Mouse (Mus musculus): ENCODE data around the gene Tas2r143. TPM values are rescaled to one million over a fixed set of nuclear protein-coding genes. Genes with fewer than 3 reads are reported as not detected.

Gene Tas2r143
- polyA plus RNA-seq, 1 experiment from 2014 or later: not detected

DNA sequence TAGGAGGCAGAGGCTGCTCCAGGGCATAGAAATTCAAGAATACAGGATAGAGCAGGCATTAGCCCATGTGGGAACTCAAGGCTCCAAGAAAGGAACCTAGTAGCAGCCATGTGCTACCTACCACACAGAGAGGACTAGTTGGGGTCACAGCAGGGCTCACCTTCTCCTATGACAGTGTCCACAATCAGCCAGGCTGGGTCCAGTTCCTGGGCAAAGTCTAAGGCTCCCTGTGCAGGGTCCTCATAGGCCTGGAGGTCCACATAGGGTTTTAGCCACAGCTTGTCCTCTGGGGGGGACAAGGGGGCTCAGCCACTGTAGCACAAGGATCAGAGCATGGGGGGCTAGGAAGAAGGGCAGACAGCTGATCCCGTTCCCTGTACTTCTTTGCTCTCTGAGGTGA lies 37.5 kb upstream of the Tas2r143 start:
- WGBS: 88% methylated on average over 1 of the region's 1 CpGs
- no peaks in the 10 kb centered on the region for H3K27me3 ChIP-seq (ENCODE audit: control insufficient read depth, insufficient read depth, low read length)
- ATAC-seq (replicated peaks; ENCODE audit: low FRiP score): no peak
- H3K36me3 ChIP-seq (ENCODE audit: control insufficient read depth, insufficient read depth, low read length): peaks cover 2% of the 10 kb centered on the region; the same call in 1 of the 2 replicates
- no peak for DNase-seq (ENCODE audit: low spot score)
- no peaks in the 10 kb centered on the region for H3K9me3 ChIP-seq (ENCODE audit: control insufficient read depth, low read length)
- H3K4me3 ChIP-seq (ENCODE audit: low read depth, low read length): no peak overlapping the region
- H3K9ac ChIP-seq (ENCODE audit: low read length): no peak overlapping the region
- no peak overlapping the region for H3K27ac ChIP-seq (ENCODE audit: low read depth, low read length)
- H3K4me2 ChIP-seq (ENCODE audit: low read depth, low read length, severe bottlenecking): no peak overlapping the region
- no peaks in the 10 kb centered on the region for H3K4me1 ChIP-seq (replicated peaks; ENCODE audit: control insufficient read depth, insufficient read depth, low read length)

DNA sequence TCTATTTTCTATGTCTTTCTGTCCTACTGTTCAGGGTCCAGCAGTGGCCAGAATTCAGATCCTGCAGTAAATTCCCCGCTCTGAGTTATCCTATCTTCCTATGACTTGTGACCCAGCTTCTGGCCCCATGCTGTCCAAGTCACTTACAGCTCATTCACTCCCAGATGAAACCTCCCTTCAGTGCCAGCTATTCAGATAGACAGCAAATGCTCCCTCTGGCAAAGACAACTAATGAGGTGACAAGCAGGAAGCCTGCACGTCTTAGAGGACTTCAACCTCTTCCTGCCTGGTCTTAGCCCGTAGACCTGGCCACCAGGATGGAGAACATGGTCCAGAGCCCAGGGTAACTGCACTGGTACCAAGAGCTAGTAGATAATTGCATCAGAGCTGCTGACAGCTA lies 37.1 kb upstream of the Tas2r143 start:
- 57% methylated on average over 3 of the region's 3 CpGs for WGBS
- H3K27me3 ChIP-seq (ENCODE audit: control insufficient read depth, insufficient read depth, low read length): no peaks in the 10 kb centered on the region
- no peaks in the 10 kb centered on the region for H3K9me3 ChIP-seq (ENCODE audit: control insufficient read depth, low read length)
- no peak overlapping the region for H3K4me3 ChIP-seq (ENCODE audit: low read depth, low read length)
- no peak overlapping the region for H3K27ac ChIP-seq (ENCODE audit: low read depth, low read length)
- no peak overlapping the region for H3K9ac ChIP-seq (ENCODE audit: low read length)
- DNase-seq (ENCODE audit: low spot score) (no peak), ATAC-seq (replicated peaks; ENCODE audit: low FRiP score) (no peak)
- peaks cover under 1% of the 10 kb centered on the region; the same call in 1 of the 2 replicates for H3K36me3 ChIP-seq (ENCODE audit: control insufficient read depth, insufficient read depth, low read length)
- H3K4me2 ChIP-seq (ENCODE audit: low read depth, low read length, severe bottlenecking): no peak overlapping the region
- H3K4me1 ChIP-seq (replicated peaks; ENCODE audit: control insufficient read depth, insufficient read depth, low read length): no peaks in the 10 kb centered on the region

DNA sequence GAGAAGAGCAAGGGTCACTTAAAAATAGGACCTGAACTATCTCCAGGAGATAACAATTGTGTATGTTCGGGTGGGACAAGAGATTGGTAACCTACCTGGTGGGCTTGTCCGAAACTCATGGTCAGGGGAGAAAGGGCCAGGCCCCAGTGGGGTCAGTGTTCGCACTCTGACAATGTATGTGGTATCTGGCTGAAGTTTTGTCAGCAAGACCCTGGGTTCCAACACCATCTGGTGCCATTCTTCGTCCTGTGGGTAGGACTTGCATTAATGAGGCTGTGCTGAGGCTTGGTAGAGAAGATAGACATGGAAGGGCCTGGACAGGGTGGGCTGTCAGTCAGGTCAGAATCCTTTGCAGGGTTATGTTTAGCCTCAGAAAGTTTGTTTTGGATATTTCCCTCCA lies 36.0 kb upstream of the Tas2r143 start:
- ATAC-seq (replicated peaks; ENCODE audit: low FRiP score) (no peak), DNase-seq (ENCODE audit: low spot score) (no peak)
- H3K36me3 ChIP-seq (ENCODE audit: control insufficient read depth, insufficient read depth, low read length): no peaks in the 10 kb centered on the region; the same call in 1 of the 2 replicates
- H3K27me3 ChIP-seq (ENCODE audit: control insufficient read depth, insufficient read depth, low read length): no peaks in the 10 kb centered on the region
- no peak overlapping the region for H3K27ac ChIP-seq (ENCODE audit: low read depth, low read length)
- H3K4me2 ChIP-seq (ENCODE audit: low read depth, low read length, severe bottlenecking): no peak overlapping the region
- 84% methylated on average over 4 of the region's 4 CpGs for WGBS
- no peak overlapping the region for H3K4me3 ChIP-seq (ENCODE audit: low read depth, low read length)
- no peaks in the 10 kb centered on the region for H3K9me3 ChIP-seq (ENCODE audit: control insufficient read depth, low read length)
- no peak overlapping the region for H3K9ac ChIP-seq (ENCODE audit: low read length)
- H3K4me1 ChIP-seq (replicated peaks; ENCODE audit: control insufficient read depth, insufficient read depth, low read length): no peaks in the 10 kb centered on the region

DNA sequence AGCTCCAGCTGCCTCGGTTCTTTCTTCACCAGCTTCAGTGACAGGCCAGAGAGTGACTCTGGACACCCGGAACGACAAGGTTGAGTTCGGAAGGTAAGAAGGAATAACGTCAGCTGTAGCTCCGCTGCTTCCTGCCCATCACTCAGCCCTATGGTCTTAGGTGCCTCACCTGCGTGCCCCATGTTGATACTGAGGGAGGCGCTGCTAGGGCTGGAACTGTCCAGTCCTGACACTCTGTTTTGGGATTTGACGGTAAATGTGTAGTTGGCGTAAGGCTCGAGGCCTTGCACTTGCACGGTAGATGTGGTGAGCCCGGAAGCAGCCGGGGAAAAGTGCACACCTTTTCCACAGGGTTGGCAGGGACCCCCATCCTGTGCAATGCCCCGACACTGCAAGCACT lies 35.4 kb upstream of the Tas2r143 start:
- DNase-seq (ENCODE audit: low spot score) (no peak), ATAC-seq (replicated peaks; ENCODE audit: low FRiP score) (no peak)
- H3K4me3 ChIP-seq (ENCODE audit: low read depth, low read length): no peak overlapping the region
- H3K9ac ChIP-seq (ENCODE audit: low read length): no peak overlapping the region
- no peak overlapping the region for H3K27ac ChIP-seq (ENCODE audit: low read depth, low read length)
- no peaks in the 10 kb centered on the region; the same call in 1 of the 2 replicates for H3K36me3 ChIP-seq (ENCODE audit: control insufficient read depth, insufficient read depth, low read length)
- 91% methylated on average over 15 of the region's 15 CpGs for WGBS
- no peaks in the 10 kb centered on the region for H3K9me3 ChIP-seq (ENCODE audit: control insufficient read depth, low read length)
- H3K4me1 ChIP-seq (replicated peaks; ENCODE audit: control insufficient read depth, insufficient read depth, low read length): no peaks in the 10 kb centered on the region
- no peaks in the 10 kb centered on the region for H3K27me3 ChIP-seq (ENCODE audit: control insufficient read depth, insufficient read depth, low read length)
- no peak overlapping the region for H3K4me2 ChIP-seq (ENCODE audit: low read depth, low read length, severe bottlenecking)

DNA sequence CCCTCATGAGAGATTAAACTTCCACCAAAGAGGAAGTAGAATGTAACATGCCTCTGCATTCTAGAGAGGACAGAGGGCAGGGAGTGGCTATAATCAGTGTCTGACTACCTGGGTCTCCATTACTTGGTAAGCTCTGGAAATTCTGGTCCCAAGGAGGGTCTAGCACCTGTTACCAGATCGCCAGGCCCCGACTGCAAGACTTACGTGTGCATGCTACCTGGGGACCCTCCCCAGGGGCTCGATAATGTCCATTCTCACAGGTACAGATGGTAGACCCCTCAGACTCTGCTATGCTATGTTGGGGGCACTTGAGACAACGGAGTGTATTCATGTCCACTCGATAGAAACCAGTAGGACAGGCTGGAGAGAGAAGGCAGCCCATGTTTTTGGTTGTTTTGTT lies 34.8 kb upstream of the Tas2r143 start:
- ATAC-seq (replicated peaks; ENCODE audit: low FRiP score) (no peak), DNase-seq (ENCODE audit: low spot score) (no peak)
- 94% methylated on average over 6 of the region's 6 CpGs for WGBS
- Histone ChIP-seq H3K27ac (ENCODE audit: low read depth, low read length) (no peak overlapping the region), H3K4me1 (replicated peaks; ENCODE audit: control insufficient read depth, insufficient read depth, low read length) (no peaks in the 10 kb centered on the region; the same call in 1 of the 2 replicates), H3K36me3 (ENCODE audit: control insufficient read depth, insufficient read depth, low read length) (no peaks in the 10 kb centered on the region), H3K9ac (ENCODE audit: low read length) (no peak overlapping the region), H3K9me3 (ENCODE audit: control insufficient read depth, low read length) (no peaks in the 10 kb centered on the region), H3K4me2 (ENCODE audit: low read depth, low read length, severe bottlenecking) (no peak overlapping the region), H3K4me3 (ENCODE audit: low read depth, low read length) (no peak overlapping the region), H3K27me3 (ENCODE audit: control insufficient read depth, insufficient read depth, low read length) (no peaks in the 10 kb centered on the region)

DNA sequence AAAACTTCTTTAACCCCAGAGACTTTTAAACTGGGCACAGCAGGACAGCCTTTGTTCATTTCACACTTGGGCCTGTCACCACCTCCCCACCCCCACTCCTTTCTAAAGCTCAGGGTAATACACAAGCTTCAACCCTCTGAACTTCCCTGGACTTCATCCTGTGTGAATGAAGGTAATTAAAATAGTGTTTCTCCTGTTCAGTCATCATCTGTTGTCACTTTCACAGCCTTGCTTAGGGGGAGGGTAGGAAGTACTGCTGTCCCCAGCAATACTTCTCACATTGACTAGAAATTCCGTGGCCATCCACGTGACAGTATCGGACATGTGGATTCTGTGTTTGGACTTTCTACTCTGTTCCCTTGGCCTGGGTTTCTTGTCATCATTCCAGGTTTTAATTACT lies 30.2 kb upstream of the Tas2r143 start:
- no peaks in the 10 kb centered on the region for H3K9me3 ChIP-seq (ENCODE audit: control insufficient read depth, low read length)
- H3K36me3 ChIP-seq (ENCODE audit: control insufficient read depth, insufficient read depth, low read length): no peaks in the 10 kb centered on the region
- H3K27me3 ChIP-seq (ENCODE audit: control insufficient read depth, insufficient read depth, low read length): peaks cover 11% of the 10 kb centered on the region; the same call in 1 of the 2 replicates
- 2% methylated on average over 3 of the region's 3 CpGs for WGBS
- H3K4me2 ChIP-seq (ENCODE audit: low read depth, low read length, severe bottlenecking): no peak overlapping the region
- no peak overlapping the region for H3K27ac ChIP-seq (ENCODE audit: low read depth, low read length)
- no peak overlapping the region for H3K9ac ChIP-seq (ENCODE audit: low read length)
- no peaks in the 10 kb centered on the region; the same call in 1 of the 2 replicates for H3K4me1 ChIP-seq (replicated peaks; ENCODE audit: control insufficient read depth, insufficient read depth, low read length)
- no peak for DNase-seq (ENCODE audit: low spot score)
- ATAC-seq (replicated peaks; ENCODE audit: low FRiP score): peak; percentile 51
- no peak overlapping the region for H3K4me3 ChIP-seq (ENCODE audit: low read depth, low read length)

DNA sequence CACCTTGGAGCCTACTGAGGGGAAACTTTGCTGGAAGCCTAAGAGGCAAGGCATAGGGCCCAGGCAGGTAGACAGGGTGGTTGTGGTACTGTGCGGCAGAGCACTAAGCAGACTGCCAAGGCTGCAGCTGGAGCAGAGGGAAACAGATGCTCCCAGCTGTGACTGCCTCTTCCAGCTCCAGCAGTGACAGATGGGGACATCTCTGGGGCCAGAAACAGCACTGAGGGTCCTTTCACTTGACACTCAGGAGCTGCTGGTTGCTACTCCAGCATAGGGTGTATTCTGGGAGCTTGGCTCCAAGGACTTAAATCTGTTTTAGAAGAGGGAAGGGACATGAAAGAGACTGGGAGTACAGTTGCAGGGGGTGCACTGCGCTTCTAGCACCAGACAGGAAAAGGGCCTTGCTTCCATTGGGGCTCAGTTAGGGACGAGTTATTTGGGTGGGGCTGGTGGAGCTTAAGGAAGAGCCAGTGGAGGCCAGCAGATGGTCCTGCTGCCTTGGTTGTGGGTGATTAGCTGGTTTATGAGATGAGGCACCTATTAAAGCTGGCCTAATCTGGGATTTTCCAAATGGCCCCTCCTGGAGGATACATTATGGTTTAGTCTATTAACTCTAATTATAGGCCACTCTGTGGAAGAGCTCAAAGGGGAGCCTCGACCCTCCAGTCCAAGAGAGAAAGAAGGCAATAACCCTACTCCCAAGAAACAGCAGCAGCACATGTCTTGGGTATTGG lies 29.2 kb upstream of the Tas2r143 start:
- Histone ChIP-seq H3K27ac (ENCODE audit: low read depth, low read length) (no peak overlapping the region), H3K27me3 (ENCODE audit: control insufficient read depth, insufficient read depth, low read length) (peaks cover 11% of the 10 kb centered on the region; the same call in 1 of the 2 replicates), H3K4me2 (ENCODE audit: low read depth, low read length, severe bottlenecking) (no peak overlapping the region), H3K4me3 (ENCODE audit: low read depth, low read length) (no peak overlapping the region), H3K9me3 (ENCODE audit: control insufficient read depth, low read length) (no peaks in the 10 kb centered on the region), H3K9ac (ENCODE audit: low read length) (no peak overlapping the region), H3K4me1 (replicated peaks; ENCODE audit: control insufficient read depth, insufficient read depth, low read length) (no peaks in the 10 kb centered on the region; the same call in 1 of the 2 replicates), H3K36me3 (ENCODE audit: control insufficient read depth, insufficient read depth, low read length) (no peaks in the 10 kb centered on the region)
- 31% methylated on average over 4 of the region's 4 CpGs for WGBS
- ATAC-seq (replicated peaks; ENCODE audit: low FRiP score): no peak
- no peak for DNase-seq (ENCODE audit: low spot score)

DNA sequence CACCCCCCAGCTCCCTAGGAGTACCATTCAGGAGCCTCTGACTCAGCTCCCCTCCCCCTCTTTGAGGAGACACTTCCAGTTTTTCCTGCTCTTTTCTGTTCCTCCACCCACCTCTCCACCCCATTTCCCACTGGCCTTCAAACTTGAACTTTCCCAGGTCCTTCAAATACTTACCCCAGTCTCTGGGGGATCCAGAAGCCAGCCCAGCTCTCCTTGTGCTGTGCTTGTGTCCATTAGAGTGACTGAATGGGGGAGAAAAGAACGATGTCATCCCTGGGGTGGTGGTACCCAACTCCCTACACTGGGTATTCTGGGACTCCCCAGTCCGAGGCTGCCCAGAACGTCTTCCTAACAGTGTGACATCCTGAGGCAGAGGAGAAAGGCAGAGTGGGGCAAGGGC lies 28.0 kb upstream of the Tas2r143 start:
- H3K27me3 ChIP-seq (ENCODE audit: control insufficient read depth, insufficient read depth, low read length): peaks cover 11% of the 10 kb centered on the region; the same call in 1 of the 2 replicates
- WGBS: 6% methylated on average over 3 of the region's 3 CpGs
- ATAC-seq (replicated peaks; ENCODE audit: low FRiP score): peak; percentile 1; the same call in 1 of the 2 replicates

DNA sequence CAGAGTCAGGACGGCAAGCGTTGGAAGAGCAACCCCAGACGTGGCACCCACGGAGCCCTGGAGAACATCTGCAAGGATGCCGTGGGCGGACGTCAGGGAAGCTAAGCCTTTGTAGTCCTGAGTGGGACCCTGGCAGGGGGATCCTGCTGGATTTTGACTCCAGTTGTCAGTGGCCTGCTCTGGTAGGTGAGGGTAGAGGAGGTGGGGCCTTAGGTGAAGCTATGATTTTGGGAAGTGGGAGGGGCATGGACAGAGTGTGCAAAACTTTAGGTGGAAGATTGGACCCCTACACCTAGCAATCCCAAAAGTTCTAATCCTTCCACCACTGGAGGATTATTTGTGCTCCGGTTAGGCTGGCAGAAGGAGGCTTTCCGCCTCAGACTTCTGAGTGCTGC lies 27.6 kb upstream of the Tas2r143 start:
- WGBS: 13% methylated on average over 9 of the region's 9 CpGs
- 0 out of 2 replicates have a peak overlapping the region, but pooled peaks have one; percentile 49 for H3K4me3 ChIP-seq (ENCODE audit: low read depth, low read length)
- no peaks in the 10 kb centered on the region; the same call in 1 of the 2 replicates for H3K4me1 ChIP-seq (replicated peaks; ENCODE audit: control insufficient read depth, insufficient read depth, low read length)
- no peaks in the 10 kb centered on the region for H3K9me3 ChIP-seq (ENCODE audit: control insufficient read depth, low read length)
- peak overlapping the region; percentile 92; the same call in 1 of the 2 replicates for H3K4me2 ChIP-seq (ENCODE audit: low read depth, low read length, severe bottlenecking)
- H3K27me3 ChIP-seq (ENCODE audit: control insufficient read depth, insufficient read depth, low read length): peaks cover 11% of the 10 kb centered on the region; the same call in 1 of the 2 replicates
- ATAC-seq (replicated peaks; ENCODE audit: low FRiP score) (peak; percentile 25), DNase-seq (ENCODE audit: low spot score) (no peak)
- H3K27ac ChIP-seq (ENCODE audit: low read depth, low read length): no peak overlapping the region
- no peaks in the 10 kb centered on the region for H3K36me3 ChIP-seq (ENCODE audit: control insufficient read depth, insufficient read depth, low read length)
- no peak overlapping the region for H3K9ac ChIP-seq (ENCODE audit: low read length)

More for the DNA sequence above, 28.0 kb upstream of the Tas2r143 start:
- no peak overlapping the region for H3K4me2 ChIP-seq (ENCODE audit: low read depth, low read length, severe bottlenecking)
- DNase-seq (ENCODE audit: low spot score): no peak
- no peak overlapping the region for H3K27ac ChIP-seq (ENCODE audit: low read depth, low read length)
- no peaks in the 10 kb centered on the region; the same call in 1 of the 2 replicates for H3K4me1 ChIP-seq (replicated peaks; ENCODE audit: control insufficient read depth, insufficient read depth, low read length)
- H3K9me3 ChIP-seq (ENCODE audit: control insufficient read depth, low read length): no peaks in the 10 kb centered on the region
- H3K4me3 ChIP-seq (ENCODE audit: low read depth, low read length): no peak overlapping the region
- no peak overlapping the region for H3K9ac ChIP-seq (ENCODE audit: low read length)
- H3K36me3 ChIP-seq (ENCODE audit: control insufficient read depth, insufficient read depth, low read length): no peaks in the 10 kb centered on the region
